Mouse (Mus musculus) frontal cortex, adult (tissue): ENCODE measurements around the gene Ankrd35.
"Not testable (repeated sequence)": the region's sequence is repeated elsewhere in the genome, so short reads cannot be mapped to it uniquely, and the experiment has no call there.

Experiments
- ATAC-seq: cut with Nextera tagmentation; 2 replicates; pipeline ENCODE4 v1.9.2; 2017; ENCODE audit warnings: mild to moderate bottlenecking, moderate library complexity, mixed read lengths; ENCODE audit not compliant: low TSS enrichment

Ankrd35 gene

DNA sequence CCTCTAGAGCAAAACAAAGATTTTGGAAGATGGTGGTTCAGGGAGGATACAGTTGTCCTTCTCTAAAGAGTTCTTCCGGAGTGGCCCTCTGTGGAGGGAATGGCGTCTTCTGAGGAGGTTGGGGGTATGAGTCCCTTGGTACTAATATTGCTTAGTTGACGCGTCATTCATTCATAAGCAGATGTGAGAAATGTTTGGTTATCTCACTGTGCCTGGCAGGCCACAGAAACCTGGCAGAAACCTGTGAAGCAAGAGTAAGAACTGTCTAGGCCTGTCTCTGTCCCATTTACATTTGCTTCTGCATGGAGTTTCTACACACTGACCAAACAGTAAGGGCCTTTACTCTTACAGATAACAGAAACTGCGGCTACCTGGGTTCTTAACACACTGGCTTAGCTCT, 1.6 kb downstream of the Ankrd35 start:
- ATAC-seq = no peak

DNA sequence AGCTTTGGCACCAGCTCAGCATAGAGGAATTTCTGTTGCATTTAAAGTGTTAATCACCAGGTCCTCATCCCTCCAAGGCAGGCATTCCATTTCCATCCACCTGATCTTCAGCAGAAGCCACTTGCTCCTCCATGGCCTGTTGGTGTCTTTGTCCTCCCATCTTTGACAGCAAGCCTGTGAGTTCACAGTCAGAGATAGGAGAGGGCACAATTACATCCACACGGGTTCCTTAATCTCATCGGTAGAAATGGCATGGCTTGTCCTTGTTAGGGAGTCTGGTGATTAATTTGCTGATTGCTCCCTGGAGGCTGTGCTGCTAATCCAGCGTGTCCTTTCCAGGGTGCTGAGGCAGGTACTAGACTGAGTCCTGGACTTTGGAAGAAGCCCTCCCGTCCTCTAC, 3.6 kb downstream of the Ankrd35 start:
- no peak for ATAC-seq

GRCm38 (mm10) chr3:96674442-96674841, 4.5 kb downstream of the Ankrd35 start:
- no peak for ATAC-seq

DNA sequence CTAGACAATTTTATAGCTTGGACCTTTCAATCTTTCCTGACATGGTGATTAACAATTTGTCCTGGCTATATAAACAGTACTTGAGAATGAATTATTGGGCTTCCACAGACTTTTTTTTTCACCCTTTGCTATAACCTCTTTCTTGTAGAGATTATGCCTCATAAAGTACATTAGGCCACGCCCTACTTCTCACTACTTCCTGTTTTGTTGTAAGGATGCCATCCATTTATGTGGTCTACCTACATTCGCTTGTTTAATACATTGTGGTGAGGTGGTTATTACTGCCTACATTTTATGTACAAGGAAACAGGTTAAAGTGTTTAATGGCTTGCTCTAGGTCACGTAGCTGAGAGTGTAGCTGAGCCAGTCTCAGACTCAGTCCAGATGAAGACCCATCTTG, 5.2 kb downstream of the Ankrd35 start:
- ATAC-seq = no peak

DNA sequence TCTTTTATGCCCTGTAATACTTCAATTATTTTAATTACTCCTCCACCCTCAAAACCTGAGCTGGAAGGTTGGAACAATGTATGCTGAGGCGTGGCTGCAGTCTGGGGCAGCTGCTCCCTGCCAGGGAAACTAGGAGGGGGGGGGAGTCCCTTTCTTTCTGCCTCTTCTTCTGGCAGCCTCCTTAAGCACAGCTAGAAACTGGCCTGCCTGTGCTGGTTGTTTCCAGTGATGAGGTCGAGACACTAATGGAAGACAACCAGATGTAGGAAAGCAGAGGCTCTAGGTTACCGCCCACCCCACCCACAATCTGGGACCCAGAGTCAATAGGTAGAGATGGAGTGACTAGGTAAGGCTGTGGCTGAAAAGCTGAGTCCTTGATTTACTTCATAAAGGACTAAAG, 5.8 kb downstream of the Ankrd35 start:
- ATAC-seq = no peak

DNA sequence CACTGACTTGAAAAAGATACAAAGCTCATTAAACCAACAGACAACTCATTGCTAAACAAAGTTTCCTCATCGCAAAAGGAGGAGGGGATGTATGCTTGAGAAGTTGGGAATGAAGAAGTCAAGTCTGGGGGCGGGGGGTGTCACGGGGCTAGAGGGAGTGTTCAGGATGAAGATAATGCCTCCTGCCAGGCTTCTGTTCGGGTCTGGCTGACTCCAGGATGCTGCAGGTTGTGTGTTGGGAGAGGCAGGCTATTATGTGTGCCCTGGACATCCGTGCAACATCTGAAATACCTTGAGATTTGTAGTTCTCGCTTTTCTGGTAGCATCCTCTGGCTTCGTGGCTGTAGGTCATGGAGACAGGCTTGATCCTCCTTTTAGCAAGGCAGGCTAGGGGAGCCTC, 8.5 kb downstream of the Ankrd35 start:
- ATAC-seq = no peak

DNA sequence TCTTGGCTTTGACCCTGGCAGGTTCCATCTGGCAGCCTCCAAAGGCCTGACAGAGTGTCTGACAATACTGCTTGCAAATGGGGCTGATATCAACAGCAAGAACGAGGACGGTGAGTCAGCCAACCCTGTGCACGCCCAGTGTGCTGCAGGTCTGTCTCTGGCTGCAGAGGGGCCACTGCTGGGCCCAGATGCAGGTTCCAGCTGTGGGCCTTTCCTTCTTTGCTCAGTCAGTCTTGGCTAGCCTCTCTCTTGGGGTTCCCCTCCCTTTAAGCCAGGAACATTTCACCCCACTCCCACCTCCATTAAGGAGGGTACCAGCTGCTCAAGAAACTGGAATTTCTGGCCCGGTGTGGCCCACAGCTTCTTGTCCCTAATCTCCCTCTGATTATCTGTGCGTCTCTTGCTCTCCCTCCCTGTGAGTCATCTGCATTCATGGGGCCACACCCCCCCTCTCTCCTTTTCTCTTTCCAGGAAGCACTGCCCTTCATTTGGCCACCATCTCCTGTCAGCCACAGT, 9.3 kb downstream of the Ankrd35 start:
- ATAC-seq = no peak

DNA sequence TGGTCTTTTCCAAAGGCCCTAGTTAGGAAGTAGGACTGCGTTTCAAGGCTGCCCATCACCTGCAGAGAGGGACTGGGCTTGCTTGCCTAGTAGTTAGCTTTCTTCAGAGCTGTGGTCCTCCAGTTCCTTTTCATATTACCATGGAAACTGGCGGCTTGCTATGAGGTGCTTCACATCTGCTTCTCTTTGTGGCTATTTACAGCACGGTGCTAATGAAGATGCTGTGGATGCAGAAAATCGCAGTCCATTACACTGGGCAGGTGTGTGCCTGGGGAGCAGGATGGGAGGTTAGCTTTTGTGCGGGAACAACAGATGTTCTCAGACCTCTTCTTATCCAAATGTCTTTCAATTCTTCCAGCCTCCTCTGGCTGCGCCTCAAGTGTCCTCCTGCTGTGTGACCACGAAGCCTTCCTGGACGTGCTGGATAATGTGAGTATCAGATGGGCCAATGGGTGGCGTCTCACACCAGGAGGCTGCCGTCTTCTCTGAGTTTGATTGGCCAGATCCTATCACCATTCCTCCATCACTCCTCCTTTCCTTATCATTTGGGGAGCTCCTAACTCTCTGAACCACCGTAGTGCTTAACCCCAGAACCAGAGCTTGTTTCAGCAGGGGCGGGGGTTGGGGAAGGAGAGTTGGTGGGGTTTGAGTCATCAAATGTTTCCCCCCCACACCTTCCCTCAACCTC, 10.5 kb downstream of the Ankrd35 start:
- no peak for ATAC-seq

DNA sequence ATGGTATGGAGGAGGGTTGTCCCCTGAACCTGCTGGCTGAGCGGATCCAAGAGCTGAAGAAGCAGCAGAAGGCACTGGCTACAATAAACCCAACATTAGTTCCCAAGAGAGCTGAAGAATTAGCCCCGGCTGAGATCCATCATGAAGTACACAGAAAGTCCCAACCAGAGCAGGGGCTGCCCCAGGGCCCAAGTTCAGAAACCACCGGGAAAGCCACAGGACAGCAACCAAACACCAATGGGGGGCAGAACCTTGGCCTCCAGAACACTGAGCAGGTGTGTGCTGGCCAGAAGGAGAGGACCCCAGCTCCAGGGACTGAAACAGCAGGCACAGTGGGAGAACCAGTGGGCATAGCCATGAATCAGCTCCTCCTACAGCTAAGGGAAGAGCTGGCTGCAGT, 13.6 kb downstream of the Ankrd35 start:
- peak; percentile 48; the same call in 1 of the 2 replicates for ATAC-seq

- 0 out of 2 replicates have a peak, but pooled peaks have one; percentile 3 for ATAC-seq
These were observed 14.4 kb downstream of the Ankrd35 start for GRCm38 (mm10) chr3:96684151-96684821.

DNA sequence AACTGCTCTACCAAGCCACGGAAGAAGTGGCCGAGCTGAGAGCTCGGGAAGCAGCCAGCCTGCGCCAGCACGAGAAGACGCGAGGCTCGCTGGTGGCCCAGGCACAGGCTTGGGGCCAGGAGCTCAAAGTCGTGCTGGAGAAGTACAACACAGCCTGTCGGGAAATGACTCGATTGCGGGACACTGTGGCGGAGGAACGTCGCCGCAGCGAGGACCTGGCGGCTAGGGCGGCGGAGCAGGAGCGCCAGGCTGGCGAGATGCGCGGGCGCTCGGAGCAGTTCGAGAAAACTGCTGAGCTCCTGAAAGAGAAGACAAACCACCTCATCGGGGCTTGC, 14.9 kb downstream of the Ankrd35 start:
- peak; percentile 21; the same call in 1 of the 2 replicates for ATAC-seq

GRCm38 (mm10) chr3:96686057-96686456, 16.1 kb downstream of the Ankrd35 start:
- not testable (repeated sequence) for ATAC-seq

DNA sequence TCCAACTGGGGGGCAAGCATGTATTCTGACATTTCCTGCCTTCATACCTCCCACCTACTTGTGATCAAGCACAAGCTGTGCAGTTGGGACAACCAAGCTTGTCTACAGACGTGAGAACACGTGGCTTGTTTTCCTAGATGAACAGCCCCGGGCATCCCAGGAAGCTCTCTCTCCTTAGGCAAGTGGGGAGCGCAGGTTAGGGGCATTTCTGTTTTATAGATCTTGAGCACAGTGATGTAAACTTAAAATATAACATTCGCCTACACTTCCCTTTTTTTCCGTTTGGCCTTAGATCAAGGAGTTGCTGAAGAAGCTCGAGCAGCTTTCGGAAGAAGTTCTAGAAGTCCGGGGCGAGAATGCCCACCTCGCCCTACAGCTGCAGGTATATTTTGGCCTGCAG, 18.9 kb downstream of the Ankrd35 start:
- ATAC-seq = peak; percentile 41; the same call in 1 of the 2 replicates

DNA sequence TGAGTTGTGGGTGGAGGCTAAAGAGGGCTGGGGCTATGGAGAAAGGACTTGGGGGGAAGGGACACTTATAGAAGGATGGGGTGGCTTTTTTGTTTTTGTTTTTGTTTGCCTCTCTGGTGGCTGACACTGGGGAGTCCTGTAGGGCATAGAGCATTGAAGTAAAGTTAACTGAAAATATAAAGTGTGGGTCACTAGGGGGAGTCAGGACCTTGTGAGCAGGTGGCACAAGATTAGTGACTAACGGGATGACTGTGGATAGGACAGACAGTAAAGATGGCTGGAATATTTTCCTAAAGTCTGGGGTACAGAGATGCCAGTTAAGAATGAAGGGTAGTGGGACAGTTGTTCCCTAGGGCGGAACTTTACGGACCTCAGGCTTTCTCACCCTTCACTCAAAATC, 20.4 kb downstream of the Ankrd35 start:
- ATAC-seq = no peak

GRCm38 (mm10) chr3:96692506-96692905, 22.6 kb downstream of the Ankrd35 start:
- no peak for ATAC-seq

- ATAC-seq = no peak
These were observed 23.6 kb downstream of the Ankrd35 start for GRCm38 (mm10) chr3:96693579-96693978.

DNA sequence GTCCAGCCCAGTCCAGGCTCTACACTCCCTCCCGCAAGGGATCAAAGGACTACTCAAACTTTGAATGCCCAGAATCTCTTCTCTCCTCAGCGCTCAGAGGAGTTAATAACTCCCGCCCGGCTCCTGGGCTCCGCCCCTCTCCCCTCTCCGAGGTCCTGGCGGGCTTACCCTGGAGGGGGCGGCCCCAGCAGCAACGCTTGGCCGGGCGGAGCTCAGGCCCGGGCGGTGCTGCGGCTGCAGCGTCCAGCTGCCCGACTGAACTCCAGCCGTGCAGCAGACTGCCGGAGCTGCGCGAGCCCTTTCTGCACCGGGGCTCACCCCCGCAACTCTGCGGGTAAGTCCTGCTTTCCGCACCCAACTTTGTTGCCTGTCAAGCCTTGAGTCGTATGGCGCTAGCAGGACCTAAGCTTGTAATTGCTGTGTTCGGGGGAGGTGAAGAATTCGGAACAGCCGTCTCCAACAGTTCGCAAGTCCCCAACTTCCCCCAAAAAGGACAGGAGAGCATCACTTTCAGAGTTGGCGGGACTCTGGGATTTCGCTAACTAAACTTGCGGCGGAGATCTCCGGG, 26.4 kb downstream of the Ankrd35 start, which contains the start of gene Pias3:
Gene Pias3, plus strand, starts transcription at position 187 of the 568 bp plus-strand sequence.
- peak; percentile 47 for ATAC-seq

DNA sequence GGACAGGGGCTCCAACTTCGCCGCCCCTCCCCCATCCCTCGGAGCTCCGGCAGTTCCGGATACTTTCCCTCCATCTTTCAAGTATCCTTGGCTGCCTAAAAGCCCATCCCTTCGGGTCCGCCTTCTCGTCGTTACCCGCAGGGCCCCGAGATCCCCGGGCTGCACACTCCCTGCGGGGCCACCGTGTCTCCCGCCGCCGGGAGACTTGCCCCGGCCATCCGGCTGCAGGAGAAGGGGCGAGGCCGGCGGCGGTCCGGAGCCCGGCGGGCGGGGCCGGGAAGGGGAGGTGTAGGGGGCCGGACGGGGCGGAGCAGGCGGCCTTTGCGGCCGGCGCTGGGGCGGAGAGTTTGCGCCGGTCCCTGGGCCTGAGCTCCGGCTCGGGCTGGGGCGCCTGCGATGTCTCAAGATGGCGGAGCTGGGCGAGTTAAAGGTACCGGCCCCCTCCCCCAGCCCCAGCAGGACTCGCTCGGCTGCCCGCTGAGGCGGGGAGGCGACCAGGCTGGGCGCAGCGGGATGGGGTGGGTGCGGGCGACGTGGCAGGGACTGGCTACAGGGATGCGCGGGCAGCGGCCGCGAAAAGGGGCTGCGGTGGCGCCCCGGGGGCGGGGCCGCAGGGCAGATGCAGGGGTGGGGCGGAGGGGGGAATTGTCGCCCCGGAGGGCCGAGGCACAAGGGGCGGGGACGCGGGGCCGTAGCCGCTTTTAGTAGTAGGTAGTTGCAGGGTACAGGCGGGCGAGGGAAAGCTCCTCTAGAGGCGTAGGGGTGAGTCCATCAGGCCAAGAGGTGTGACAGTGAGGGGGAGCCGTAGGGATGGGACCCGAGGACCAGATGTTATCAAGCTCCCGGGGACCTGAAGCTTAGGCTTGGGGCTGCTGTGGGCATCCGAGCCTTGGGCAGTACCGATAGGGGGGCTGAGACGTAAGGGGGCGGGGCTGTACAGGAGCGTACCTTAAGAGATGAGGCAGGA, 27.1 kb downstream of the Ankrd35 start:
- peak; percentile 82 for ATAC-seq

GRCm38 (mm10) chr3:96698993-96699690, 29.2 kb downstream of the Ankrd35 start:
- peak; percentile 26; the same call in 1 of the 2 replicates for ATAC-seq

GRCm38 (mm10) chr3:96700376-96700775, 30.4 kb downstream of the Ankrd35 start:
- ATAC-seq = no peak

DNA sequence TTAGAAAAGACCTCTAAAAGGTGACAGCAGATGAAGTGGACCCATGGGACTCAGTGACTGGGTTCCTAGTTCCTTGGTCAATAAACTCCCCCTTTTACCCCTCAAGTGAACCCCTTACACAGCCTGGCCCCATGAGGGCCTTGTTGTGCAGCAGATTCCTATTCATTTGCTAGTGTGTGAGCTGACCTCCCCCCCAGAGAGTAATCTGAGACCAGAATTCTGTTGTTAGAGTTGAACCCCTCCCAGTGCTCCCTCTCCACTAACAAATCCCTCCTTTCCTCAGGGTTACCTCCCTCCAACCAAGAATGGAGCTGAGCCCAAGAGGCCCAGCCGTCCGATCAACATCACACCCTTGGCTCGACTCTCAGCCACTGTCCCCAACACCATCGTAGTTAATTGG, 31.1 kb downstream of the Ankrd35 start:
- no peak for ATAC-seq
